Mouse (Mus musculus): ENCODE results near the gene Spo11. TPM values are rescaled to one million over a fixed set of nuclear protein-coding genes. Genes with fewer than 3 reads are reported as not detected.

Spo11 gene
- total and polyA plus RNA-seq, 2 experiments: under 0.01 TPM; not detected in 1

DNA sequence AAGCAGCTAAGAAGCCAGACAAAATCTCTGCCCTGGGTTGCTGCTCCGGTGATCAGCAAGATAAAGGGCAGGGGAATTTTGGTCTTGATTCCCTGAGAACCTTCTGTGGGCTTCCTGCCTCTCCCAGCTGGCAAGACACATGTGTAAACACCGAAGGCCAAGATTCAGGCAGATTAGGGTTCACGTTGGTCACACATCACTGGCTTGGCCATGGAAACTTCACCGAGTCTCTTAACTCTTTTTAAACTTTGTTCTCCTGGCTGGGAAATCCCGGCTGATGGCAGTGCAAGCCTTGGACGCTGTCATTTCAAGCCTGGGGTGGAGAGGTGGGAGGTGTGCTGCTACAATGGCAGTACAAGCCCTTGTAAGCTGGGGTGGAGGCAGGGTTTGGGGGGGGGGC, 16.3 kb upstream of the Spo11 start:
- WGBS: 29% methylated on average over 6 of the region's 6 CpGs
- TF ChIP-seq CTCF (IDR thresholded peaks at IDR 0.05; ENCODE audit: low read depth, low read length): no peak
- TF ChIP-seq POLR2A (IDR thresholded peaks at IDR 0.05; ENCODE audit: extremely low read depth, insufficient read depth, low read length): no peak
- H3K79me2 ChIP-seq (ENCODE audit: control insufficient read depth, insufficient read depth, low read length): no peaks in the 10 kb centered on the region
- H3K9ac ChIP-seq (ENCODE audit: low read depth, low read length): no peak overlapping the region
- no peaks in the 10 kb centered on the region for H3K36me3 ChIP-seq (ENCODE audit: control insufficient read depth, insufficient read depth, low read length)
- H3K4me3 ChIP-seq (ENCODE audit: insufficient read depth, low read depth, low read length): no peak overlapping the region
- no peaks in the 10 kb centered on the region for H3K27me3 ChIP-seq (ENCODE audit: control insufficient read depth, insufficient read depth, low read length)
- peak; percentile 85 for DNase-seq (ENCODE audit: extremely low read depth, low read depth, low spot score)
- H3K27ac ChIP-seq (replicated peaks; ENCODE audit: insufficient read depth, low read depth, low read length): no peak overlapping the region
- H3K4me1 ChIP-seq (ENCODE audit: control insufficient read depth, insufficient read depth, low read length): no peaks in the 10 kb centered on the region

DNA sequence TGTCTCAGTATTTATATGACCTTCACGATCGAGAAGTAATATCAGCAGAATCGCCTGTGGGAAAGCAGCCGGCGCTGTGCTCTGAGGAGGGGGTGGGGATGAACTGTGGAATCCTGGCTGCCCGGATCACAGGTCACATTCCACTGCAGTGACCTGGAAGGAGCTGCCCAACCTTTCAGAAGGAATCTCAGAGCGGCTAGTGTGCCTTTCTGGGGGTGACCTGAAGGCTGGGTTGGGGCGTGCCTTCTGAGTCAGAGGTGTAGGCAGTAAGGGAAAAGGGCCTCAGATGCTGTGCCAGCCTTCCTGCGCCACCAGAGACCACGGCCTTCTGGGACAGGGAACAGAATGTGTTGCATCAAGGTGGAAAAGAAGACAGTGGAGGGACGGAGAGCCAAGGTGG, 12.3 kb upstream of the Spo11 start:
- 40% methylated on average over 11 of the region's 11 CpGs for WGBS
- TF ChIP-seq POLR2A (IDR thresholded peaks at IDR 0.05; ENCODE audit: extremely low read depth, insufficient read depth, low read length) (no peak), CTCF (IDR thresholded peaks at IDR 0.05; ENCODE audit: low read depth, low read length) (no peak)
- Histone ChIP-seq H3K27ac (replicated peaks; ENCODE audit: insufficient read depth, low read depth, low read length) (no peak overlapping the region), H3K27me3 (ENCODE audit: control insufficient read depth, insufficient read depth, low read length) (no peaks in the 10 kb centered on the region), H3K79me2 (ENCODE audit: control insufficient read depth, insufficient read depth, low read length) (no peaks in the 10 kb centered on the region), H3K36me3 (ENCODE audit: control insufficient read depth, insufficient read depth, low read length) (no peaks in the 10 kb centered on the region), H3K4me3 (ENCODE audit: insufficient read depth, low read depth, low read length) (no peak overlapping the region), H3K9ac (ENCODE audit: low read depth, low read length) (no peak overlapping the region), H3K4me1 (ENCODE audit: control insufficient read depth, insufficient read depth, low read length) (no peaks in the 10 kb centered on the region)
- peak; percentile 33 for DNase-seq (ENCODE audit: extremely low read depth, low read depth, low spot score)

DNA sequence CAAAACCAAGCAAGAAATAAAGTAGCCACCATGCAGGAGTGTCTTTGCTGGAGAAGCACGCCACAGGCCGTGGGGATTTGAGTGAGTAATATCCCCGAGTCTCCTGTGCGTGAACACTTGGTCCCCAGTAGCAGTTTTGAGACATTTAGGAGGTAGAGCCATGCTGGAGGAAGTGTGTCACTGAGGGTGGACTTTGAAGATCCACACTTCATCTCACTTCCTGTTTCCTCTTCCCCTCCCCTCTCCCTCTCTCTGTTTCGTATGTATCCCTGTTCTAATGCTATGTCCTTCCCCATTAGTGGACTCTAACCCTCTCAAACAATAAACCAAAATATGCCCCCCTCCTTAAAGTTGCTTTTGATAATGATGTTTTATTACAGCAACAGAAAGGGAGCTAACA, 11.0 kb upstream of the Spo11 start:
- Histone ChIP-seq H3K36me3 (ENCODE audit: control insufficient read depth, insufficient read depth, low read length) (no peaks in the 10 kb centered on the region), H3K4me3 (ENCODE audit: insufficient read depth, low read depth, low read length) (no peak overlapping the region), H3K27ac (replicated peaks; ENCODE audit: insufficient read depth, low read depth, low read length) (no peak overlapping the region), H3K79me2 (ENCODE audit: control insufficient read depth, insufficient read depth, low read length) (no peaks in the 10 kb centered on the region), H3K4me1 (ENCODE audit: control insufficient read depth, insufficient read depth, low read length) (no peaks in the 10 kb centered on the region), H3K27me3 (ENCODE audit: control insufficient read depth, insufficient read depth, low read length) (no peaks in the 10 kb centered on the region), H3K9ac (ENCODE audit: low read depth, low read length) (no peak overlapping the region)
- WGBS: 78% methylated on average over 5 of the region's 5 CpGs
- no peak for TF ChIP-seq CTCF (IDR thresholded peaks at IDR 0.05; ENCODE audit: low read depth, low read length)
- no peak for TF ChIP-seq POLR2A (IDR thresholded peaks at IDR 0.05; ENCODE audit: extremely low read depth, insufficient read depth, low read length)
- no peak for DNase-seq (ENCODE audit: extremely low read depth, low read depth, low spot score)

DNA sequence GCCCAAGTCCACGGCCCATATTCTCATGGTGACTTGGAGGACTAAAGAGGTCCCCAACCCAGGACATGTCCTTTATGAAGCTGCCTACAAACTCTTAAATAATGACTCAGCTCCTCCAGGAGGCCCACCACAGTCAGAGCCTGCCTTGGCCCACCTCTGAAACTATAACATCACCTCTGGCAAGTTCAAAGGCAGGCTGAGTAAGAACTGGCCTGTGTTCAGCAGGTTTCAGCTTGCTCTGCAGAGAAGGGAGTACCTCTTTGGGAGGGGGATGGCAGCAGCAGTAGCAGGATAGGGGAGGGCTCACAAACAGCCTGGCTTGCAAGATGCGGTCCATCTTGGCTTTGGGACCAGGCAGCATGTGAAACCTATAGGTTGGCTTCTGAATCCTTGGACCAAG, 5.6 kb upstream of the Spo11 start:
- H3K36me3 ChIP-seq (ENCODE audit: control insufficient read depth, insufficient read depth, low read length): no peaks in the 10 kb centered on the region
- no peak for DNase-seq (ENCODE audit: extremely low read depth, low read depth, low spot score)
- no peak overlapping the region for H3K9ac ChIP-seq (ENCODE audit: low read depth, low read length)
- H3K27me3 ChIP-seq (ENCODE audit: control insufficient read depth, insufficient read depth, low read length): no peaks in the 10 kb centered on the region
- TF ChIP-seq CTCF (IDR thresholded peaks at IDR 0.05; ENCODE audit: low read depth, low read length) (no peak), POLR2A (IDR thresholded peaks at IDR 0.05; ENCODE audit: extremely low read depth, insufficient read depth, low read length) (no peak)
- H3K79me2 ChIP-seq (ENCODE audit: control insufficient read depth, insufficient read depth, low read length): no peaks in the 10 kb centered on the region
- no peak overlapping the region for H3K27ac ChIP-seq (replicated peaks; ENCODE audit: insufficient read depth, low read depth, low read length)
- no peak overlapping the region for H3K4me3 ChIP-seq (ENCODE audit: insufficient read depth, low read depth, low read length)
- 97% methylated on average over 2 of the region's 2 CpGs for WGBS
- peaks cover 9% of the 10 kb centered on the region; the same call in 1 of the 2 replicates for H3K4me1 ChIP-seq (ENCODE audit: control insufficient read depth, insufficient read depth, low read length)

DNA sequence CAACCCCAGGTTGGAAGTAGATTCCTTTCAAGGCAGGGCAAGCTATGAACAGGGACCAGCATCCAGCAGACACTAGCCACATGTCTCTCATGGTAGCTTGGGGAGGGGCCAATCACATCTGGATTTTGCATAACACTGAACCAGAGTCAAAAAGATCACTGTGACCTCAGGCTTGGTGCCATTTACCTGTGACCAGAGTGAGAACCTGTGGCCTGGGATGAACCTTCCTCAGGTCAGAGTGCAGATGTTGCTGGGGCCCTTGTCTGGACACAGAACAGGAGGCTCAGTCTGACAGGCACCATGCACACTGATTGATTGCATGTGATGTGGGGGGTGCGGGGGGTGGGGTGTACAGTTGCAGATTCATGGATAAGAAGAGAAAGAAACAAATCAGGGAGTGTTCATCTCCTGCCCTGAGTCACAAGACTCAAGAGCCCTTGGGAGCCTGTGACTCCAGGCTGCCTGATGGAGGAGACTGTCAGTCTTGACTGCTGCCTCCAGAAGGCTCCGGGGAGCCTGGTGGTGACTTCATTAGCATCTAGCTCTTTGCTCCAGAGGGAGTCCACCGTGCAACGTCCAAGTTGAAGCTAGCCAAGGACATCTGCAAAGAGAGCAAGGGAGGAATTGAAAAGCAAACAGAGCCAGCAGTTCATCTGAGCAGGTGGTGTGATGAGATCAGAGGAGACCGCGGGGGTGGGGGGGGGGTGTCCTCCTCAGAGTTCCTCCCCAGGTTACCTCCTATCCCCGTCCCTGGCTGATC, 3.5 kb upstream of the Spo11 start:
- no peaks in the 10 kb centered on the region for H3K36me3 ChIP-seq (ENCODE audit: control insufficient read depth, insufficient read depth, low read length)
- H3K27ac ChIP-seq (replicated peaks; ENCODE audit: insufficient read depth, low read depth, low read length): 0 out of 2 replicates have a peak overlapping the region, but pooled peaks have one; percentile 28
- no peaks in the 10 kb centered on the region for H3K79me2 ChIP-seq (ENCODE audit: control insufficient read depth, insufficient read depth, low read length)
- no peak overlapping the region for H3K9ac ChIP-seq (ENCODE audit: low read depth, low read length)
- TF ChIP-seq POLR2A (IDR thresholded peaks at IDR 0.05; ENCODE audit: extremely low read depth, insufficient read depth, low read length) (no peak), CTCF (IDR thresholded peaks at IDR 0.05; ENCODE audit: low read depth, low read length) (no peak)
- peaks cover 9% of the 10 kb centered on the region; the same call in 1 of the 2 replicates for H3K4me1 ChIP-seq (ENCODE audit: control insufficient read depth, insufficient read depth, low read length)
- WGBS: 6% methylated on average over 7 of the region's 7 CpGs
- peak; percentile 87 for DNase-seq (ENCODE audit: extremely low read depth, low read depth, low spot score)
- no peak overlapping the region for H3K4me3 ChIP-seq (ENCODE audit: insufficient read depth, low read depth, low read length)
- no peaks in the 10 kb centered on the region for H3K27me3 ChIP-seq (ENCODE audit: control insufficient read depth, insufficient read depth, low read length)

DNA sequence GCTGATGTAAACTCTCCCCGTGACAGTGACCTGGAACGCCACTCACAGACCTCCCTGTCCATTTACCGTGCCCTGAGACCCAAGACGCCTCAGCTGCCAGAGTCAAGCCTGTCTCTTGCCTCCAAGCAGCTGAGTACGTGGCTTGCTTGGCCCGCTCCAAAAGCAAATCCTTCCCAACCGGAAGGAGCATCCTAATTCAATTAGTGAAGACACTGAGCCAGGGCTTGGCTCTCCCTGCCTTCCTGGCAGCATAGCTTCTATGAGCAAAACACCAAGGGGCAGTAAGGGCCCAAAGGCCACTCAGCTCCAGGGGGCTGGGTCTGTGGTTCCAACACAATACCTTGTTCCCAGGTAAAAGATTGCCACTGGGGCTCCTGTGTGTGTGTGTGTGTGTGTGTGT, 2.8 kb upstream of the Spo11 start:
- Histone ChIP-seq H3K9ac (ENCODE audit: low read depth, low read length) (no peak overlapping the region), H3K27me3 (ENCODE audit: control insufficient read depth, insufficient read depth, low read length) (no peaks in the 10 kb centered on the region), H3K27ac (replicated peaks; ENCODE audit: insufficient read depth, low read depth, low read length) (no peak overlapping the region), H3K4me1 (ENCODE audit: control insufficient read depth, insufficient read depth, low read length) (peaks cover 9% of the 10 kb centered on the region; the same call in 1 of the 2 replicates), H3K36me3 (ENCODE audit: control insufficient read depth, insufficient read depth, low read length) (no peaks in the 10 kb centered on the region), H3K79me2 (ENCODE audit: control insufficient read depth, insufficient read depth, low read length) (no peaks in the 10 kb centered on the region), H3K4me3 (ENCODE audit: insufficient read depth, low read depth, low read length) (no peak overlapping the region)
- 73% methylated on average over 7 of the region's 7 CpGs for WGBS
- DNase-seq (ENCODE audit: extremely low read depth, low read depth, low spot score): no peak
- TF ChIP-seq POLR2A (IDR thresholded peaks at IDR 0.05; ENCODE audit: extremely low read depth, insufficient read depth, low read length) (no peak), CTCF (IDR thresholded peaks at IDR 0.05; ENCODE audit: low read depth, low read length) (no peak)
